Mouse (Mus musculus) spleen, adult 2 months (tissue): ENCODE results near the gene Mrps26. TPM values are rescaled to one million over a fixed set of nuclear protein-coding genes. Genes with fewer than 3 reads are reported as not detected.
"Not testable (repeated sequence)": the region's sequence is repeated elsewhere in the genome, so short reads cannot be mapped to it uniquely, and the experiment has no call there.

ENCODE experiments used
- DNase-seq, 2 experiments: peaks; one replicate each; pipeline versions ENCODE4 v3.0.0 to v3.0.0-alpha.2; 2012 to 2021; ENCODE audit warnings: low spot score in 2 of 2, low read depth in 1 of 2
- H3K27ac ChIP-seq: fragments of 200-500 bp; 2 replicates; pipeline ENCODE4 v1.5.1; 2012; ENCODE audit warnings: low read length, inconsistent platforms; ENCODE audit not compliant: insufficient read depth
- H3K27me3 ChIP-seq: fragments of 200-500 bp; 2 replicates; pipeline ENCODE4 v1.6.1; 2012; ENCODE audit warnings: mild to moderate bottlenecking, moderate library complexity, low read length, inconsistent platforms; ENCODE audit not compliant: control insufficient read depth, insufficient read depth
- H3K36me3 ChIP-seq: fragments of 200-500 bp; 2 replicates; pipeline ENCODE4 v1.6.1; 2012; ENCODE audit warnings: mild to moderate bottlenecking, low read length, inconsistent platforms; ENCODE audit not compliant: control insufficient read depth, insufficient read depth
- H3K4me1 ChIP-seq: fragments of 200-500 bp; 2 replicates; pipeline ENCODE4 v1.6.1; 2011; ENCODE audit warnings: inconsistent platforms; ENCODE audit not compliant: control insufficient read depth, insufficient read depth, insufficient read length
- H3K4me3 ChIP-seq: fragments of 200-500 bp; 2 replicates; pipeline ENCODE4 v1.5.1; 2011; ENCODE audit warnings: mild to moderate bottlenecking, inconsistent platforms; ENCODE audit not compliant: insufficient read depth, insufficient read length; ENCODE audit errors: extremely low read depth
- CTCF ChIP-seq: fragments of 200-500 bp; IDR thresholded peaks from 2 replicates; pipeline ENCODE4 v1.5.1; 2011; ENCODE audit warnings: mild to moderate bottlenecking, inconsistent platforms; ENCODE audit not compliant: insufficient read depth, insufficient read length, insufficient replicate concordance; ENCODE audit errors: extremely low read depth
- POLR2A ChIP-seq: fragments of 200-500 bp; IDR thresholded peaks from 2 replicates; pipeline ENCODE4 v1.6.1; 2011; ENCODE audit warnings: low read depth, low read length, inconsistent platforms
- WGBS: fragments of 180-500 bp; shearing (Covaris S2); methylation state at CpG from one replicate; pipeline ENCODE4 v1.1.7; 2018; 5-methylcytosine and 5-hydroxymethylcytosine counted together
- polyA plus RNA-seq: library from polyadenylated mRNA; depleted of rRNA; stranded (reverse); fragments of >200 nt; gene quantifications from 2 replicates; pipeline ENCODE4 v1.2.3, GENCODE M21; 2012

Gene Mrps26
- polyA plus RNA-seq, 1 experiment = 59.3 TPM

DNA sequence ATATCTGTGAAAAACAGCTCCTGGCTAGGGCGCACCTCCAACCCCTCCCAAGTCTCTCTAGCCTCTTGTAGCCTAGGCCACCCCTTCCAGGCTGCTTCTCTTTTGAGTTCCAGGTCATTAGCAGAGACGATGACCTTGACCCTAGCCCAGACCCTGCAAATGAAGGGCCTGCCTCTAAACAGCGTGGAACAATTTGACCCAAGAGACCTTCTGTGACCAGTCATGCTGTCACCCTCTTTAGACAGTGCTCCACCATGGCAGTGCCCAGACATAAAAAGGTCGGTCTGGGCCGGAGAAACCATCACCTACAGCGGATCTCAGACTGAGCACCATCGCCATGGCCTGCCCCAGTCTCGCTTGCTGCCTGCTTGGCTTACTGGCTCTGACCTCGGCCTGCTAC, 12.3 kb downstream of the Mrps26 start, which contains the start of gene Oxt:
Gene Oxt, plus strand, starts transcription at position 301 of the 400 bp plus-strand sequence.
- no peak within 1 kb of the TSS for H3K4me3 ChIP-seq
- peaks cover 20% of the 10 kb centered on the region for H3K27me3 ChIP-seq

DNA sequence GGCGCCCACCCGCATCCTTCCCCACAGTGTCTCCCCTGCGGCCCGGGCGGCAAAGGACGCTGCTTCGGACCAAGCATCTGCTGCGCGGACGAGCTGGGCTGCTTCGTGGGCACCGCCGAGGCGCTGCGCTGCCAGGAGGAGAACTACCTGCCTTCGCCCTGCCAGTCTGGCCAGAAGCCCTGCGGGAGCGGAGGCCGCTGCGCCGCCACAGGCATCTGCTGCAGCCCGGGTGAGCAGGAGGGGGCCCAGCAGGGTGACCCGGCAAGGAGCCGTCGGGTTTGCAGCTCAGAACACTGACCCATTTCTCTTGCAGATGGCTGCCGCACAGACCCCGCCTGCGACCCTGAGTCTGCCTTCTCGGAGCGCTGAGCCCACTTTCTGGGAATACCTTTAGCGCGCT, 13.0 kb downstream of the Mrps26 start:
- not testable (repeated sequence) for H3K27ac ChIP-seq, H3K4me1 ChIP-seq, H3K36me3 ChIP-seq, H3K4me3 ChIP-seq, DNase-seq
- H3K27me3 ChIP-seq = peaks cover 20% of the 10 kb centered on the region
- 11% methylated on average over 30 of the region's 32 CpGs for WGBS

More for the DNA sequence above, 12.3 kb downstream of the Mrps26 start, which contains the start of gene Oxt:
- H3K27ac ChIP-seq = no peak within 1 kb of the TSS
- no peaks in the 10 kb centered on the region for H3K36me3 ChIP-seq
- no peak for DNase-seq
- H3K4me1 ChIP-seq = peaks cover 5% of the 10 kb centered on the region
- TF ChIP-seq POLR2A (no peak), CTCF (no peak)
- WGBS = 79% methylated on average over 9 of the region's 9 CpGs

DNA sequence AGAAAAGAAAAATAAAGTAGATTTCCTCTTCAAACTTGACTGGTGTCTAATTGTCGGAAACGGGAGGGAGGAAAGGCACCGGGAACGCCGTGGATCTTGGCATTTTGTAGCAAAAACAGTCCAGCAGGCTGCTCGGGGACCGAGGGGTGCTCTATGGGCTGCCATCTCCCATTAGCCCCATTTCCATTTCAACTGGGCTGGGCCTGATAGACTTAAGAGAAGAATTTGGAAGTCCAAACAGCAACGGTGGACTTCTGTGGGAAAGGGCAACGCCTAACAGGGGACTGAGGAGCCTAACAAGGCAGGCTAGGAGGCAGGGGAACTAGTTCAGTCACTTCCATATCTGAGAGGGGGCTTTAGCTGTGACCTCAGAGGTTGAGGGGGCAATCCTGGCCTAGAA, 13.5 kb downstream of the Mrps26 start:
- Histone ChIP-seq H3K27me3 (peaks cover 20% of the 10 kb centered on the region), H3K4me1 (peaks cover 5% of the 10 kb centered on the region), H3K4me3 (no peak overlapping the region), H3K27ac (no peak overlapping the region), H3K36me3 (no peaks in the 10 kb centered on the region)
- no peak for TF ChIP-seq POLR2A
- TF ChIP-seq CTCF = no peak
- WGBS = 18% methylated on average over 9 of the region's 9 CpGs
- no peak for DNase-seq

DNA sequence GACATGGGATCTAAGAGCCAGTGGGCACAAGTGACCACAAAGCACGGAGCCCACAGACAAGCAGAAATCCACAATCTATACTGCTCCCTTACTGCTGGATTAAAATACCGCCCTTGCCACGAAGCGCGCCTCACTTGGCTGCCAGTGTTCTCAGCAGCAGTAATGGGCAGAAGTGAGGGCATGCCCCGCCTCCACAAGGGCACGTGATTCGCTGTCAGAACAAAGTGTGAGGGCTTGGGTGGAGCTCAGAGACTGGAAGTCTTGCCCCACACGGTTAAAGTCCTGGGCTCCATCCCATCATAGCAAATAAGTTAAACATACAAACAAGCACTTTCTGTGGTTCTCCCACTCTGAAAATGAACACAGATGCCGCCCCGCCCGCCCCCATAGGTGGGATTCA, 14.1 kb downstream of the Mrps26 start:
- DNase-seq = peak; percentile 28 to 51
- TF ChIP-seq CTCF (no peak), POLR2A (no peak)
- Histone ChIP-seq H3K27me3 (peaks cover 20% of the 10 kb centered on the region), H3K4me3 (no peak overlapping the region), H3K27ac (no peak overlapping the region), H3K36me3 (no peaks in the 10 kb centered on the region), H3K4me1 (peaks cover 5% of the 10 kb centered on the region)
- WGBS = 8% methylated on average over 12 of the region's 12 CpGs

DNA sequence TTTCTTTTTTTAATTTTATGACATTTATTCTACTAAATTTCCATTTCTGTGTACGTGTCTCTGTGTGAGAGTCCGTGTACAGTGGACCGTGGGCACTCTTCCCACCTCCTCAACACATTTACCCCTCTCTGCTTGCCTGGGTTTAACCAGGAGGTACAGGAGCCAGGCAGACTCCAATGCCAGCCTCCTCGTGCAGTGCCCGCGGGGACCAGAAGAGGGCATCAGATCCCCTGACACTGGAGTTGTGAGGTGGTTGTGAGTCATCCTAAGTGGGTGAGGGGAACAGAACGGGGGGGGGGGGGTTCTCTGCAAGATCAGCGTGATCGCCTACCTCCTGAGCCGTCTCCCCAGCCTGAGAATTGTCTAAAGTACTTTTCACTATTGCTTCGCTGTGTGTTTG, 14.6 kb downstream of the Mrps26 start:
- Histone ChIP-seq H3K27me3 (peaks cover 20% of the 10 kb centered on the region), H3K27ac (no peak overlapping the region)
- 14% methylated on average over 11 of the region's 11 CpGs for WGBS

DNA sequence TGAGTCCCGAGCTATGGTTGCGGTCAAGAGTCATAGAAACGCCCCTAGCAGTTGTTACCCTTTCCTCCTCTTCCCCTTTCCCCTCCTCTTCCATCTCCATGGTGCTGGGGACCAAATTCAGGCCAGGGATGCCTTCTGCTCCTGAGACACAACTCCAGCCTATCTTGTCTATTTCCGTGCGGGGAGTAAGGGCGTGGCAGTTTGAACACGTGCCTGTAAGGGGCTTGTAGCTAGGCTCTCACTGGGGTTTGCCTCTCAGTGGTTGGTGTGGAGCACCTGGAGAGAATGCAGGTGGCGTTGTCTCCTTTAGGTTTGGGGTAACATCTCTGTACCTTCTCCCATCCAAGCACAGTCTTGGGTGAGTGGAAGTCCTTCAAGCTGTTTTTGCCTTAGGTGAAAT, 16.2 kb downstream of the Mrps26 start:
- TF ChIP-seq POLR2A (no peak), CTCF (no peak)
- peaks cover 20% of the 10 kb centered on the region for H3K27me3 ChIP-seq
- H3K4me1 ChIP-seq = peaks cover 5% of the 10 kb centered on the region
- no peaks in the 10 kb centered on the region for H3K36me3 ChIP-seq
- no peak overlapping the region for H3K4me3 ChIP-seq
- WGBS = 7% methylated on average over 8 of the region's 8 CpGs
- no peak for DNase-seq
- H3K27ac ChIP-seq = no peak overlapping the region

More for the DNA sequence above, 14.6 kb downstream of the Mrps26 start:
- no peak overlapping the region for H3K4me3 ChIP-seq
- peak in 1 of 2 experiments; percentile 60 for DNase-seq
- TF ChIP-seq POLR2A (no peak), CTCF (peak; percentile 74)
- H3K36me3 ChIP-seq = no peaks in the 10 kb centered on the region
- peaks cover 5% of the 10 kb centered on the region for H3K4me1 ChIP-seq

DNA sequence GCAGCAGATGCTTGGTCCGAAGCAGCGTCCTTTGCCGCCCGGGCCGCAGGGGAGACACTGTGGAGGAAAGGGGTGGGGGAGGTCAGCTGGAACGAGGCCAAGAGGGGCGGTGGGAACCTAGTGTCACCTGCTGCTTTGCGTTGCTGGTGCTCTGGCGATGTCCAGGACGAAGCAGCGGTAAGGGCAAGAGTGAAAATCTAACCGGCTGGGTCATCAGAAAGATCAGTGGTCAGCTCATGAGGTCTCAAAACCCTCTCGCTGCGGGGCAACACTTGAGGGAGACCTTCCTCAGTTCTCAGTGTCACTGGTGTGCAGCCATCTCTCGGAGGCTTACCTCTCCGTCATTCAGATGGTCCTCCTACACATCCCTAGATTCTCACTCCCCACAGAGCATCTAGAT, 17.7 kb downstream of the Mrps26 start:
- 18% methylated on average over 16 of the region's 16 CpGs for WGBS
- peaks cover 16% of the 10 kb centered on the region for H3K27me3 ChIP-seq

More for the DNA sequence above, 17.7 kb downstream of the Mrps26 start:
- DNase-seq = no peak
- H3K36me3 ChIP-seq = no peaks in the 10 kb centered on the region
- no peak for TF ChIP-seq CTCF
- TF ChIP-seq POLR2A = no peak
- H3K4me1 ChIP-seq = peaks cover 5% of the 10 kb centered on the region
- H3K27ac ChIP-seq = no peak overlapping the region
- H3K4me3 ChIP-seq = no peak overlapping the region
